Mouse (Mus musculus) heart, postnatal 14 days (tissue): ENCODE measurements around the gene Upk1a. TPM values are rescaled to one million over a fixed set of nuclear protein-coding genes. Genes with fewer than 3 reads are reported as not detected.

Experiments used
- DNase-seq, 2 experiments: peaks; one replicate each; pipeline ENCODE4 v3.0.0; 2021 to 2022
- intact Hi-C: fragments of 180-260 bp; cut with DNase I; formaldehyde crosslinking; loops from one replicate; pipeline ENCODE4 v1.15.1; 2025
- total RNA-seq, 2 experiments: library from RNA; stranded (reverse); gene quantifications; 2 replicates each; pipeline ENCODE4 v1.2.3; 2021

The Upk1a gene
- total RNA-seq, 2 experiments from 2014 or later: 0.34 to 0.38 TPM

- no peak for DNase-seq
- intact Hi-C loops: no loop called here
These were observed 27.5 kb downstream of the Upk1a start for GRCm38 (mm10) chr7:30585170-30585569.

GRCm38 (mm10) chr7:30584339-30584738, 28.3 kb downstream of the Upk1a start:
- no peak for DNase-seq
- intact Hi-C loops: no loop called here

GRCm38 (mm10) chr7:30581547-30581946, 31.1 kb downstream of the Upk1a start:
- intact Hi-C loops: no loop called here
- no peak for DNase-seq

- intact Hi-C loops: no loop called here
- DNase-seq: no peak
These were observed 32.7 kb downstream of the Upk1a start for GRCm38 (mm10) chr7:30579950-30580349.

GRCm38 (mm10) chr7:30572969-30573368, 39.7 kb downstream of the Upk1a start:
- intact Hi-C loops: no loop called here
- peak; percentile 49 to 70 for DNase-seq

GRCm38 (mm10) chr7:30572389-30572788, 40.3 kb downstream of the Upk1a start:
- no peak for DNase-seq
- intact Hi-C loops: no loop called here

GRCm38 (mm10) chr7:30567555-30567954, 45.1 kb downstream of the Upk1a start:
- intact Hi-C loops: no loop called here

GRCm38 (mm10) chr7:30566033-30566432, 46.6 kb downstream of the Upk1a start:
- intact Hi-C loops: no loop called here
- no peak for DNase-seq

More at GRCm38 (mm10) chr7:30567555-30567954, 45.1 kb downstream of the Upk1a start:
- DNase-seq: no peak

GRCm38 (mm10) chr7:30564970-30565571, 47.6 kb downstream of the Upk1a start, which contains the start of gene Igflr1:
TSS of gene Igflr1 (plus strand) at chr7:30565427.
- intact Hi-C loops: loop anchor here (1.0 to 2.0 kb wide), 2 partner anchors 18 to 23 kb away; partner anchors contain the start of gene Kmt2b
- DNase-seq: no peak

GRCm38 (mm10) chr7:30563906-30564280, 48.8 kb downstream of the Upk1a start:
- intact Hi-C loops: loop anchor here (1.0 to 2.0 kb wide), 2 partner anchors 19 to 24 kb away; partner anchors contain the start of gene Kmt2b
- no peak for DNase-seq

- intact Hi-C loops: no loop called here
- peak; percentile 96 for DNase-seq
These were observed 49.3 kb downstream of the Upk1a start, which contains the start of the genes U2af1l4, Gm49396 and Psenen for GRCm38 (mm10) chr7:30563117-30563905. TSS of gene U2af1l4 (plus strand) at chr7:30563301. TSS of gene Gm49396 (plus strand) at chr7:30563344. TSS of gene Psenen (minus strand) at chr7:30563627.

- no peak for DNase-seq
- intact Hi-C loops: no loop called here
These were observed 50.0 kb downstream of the Upk1a start for GRCm38 (mm10) chr7:30562526-30563116.

- no peak for DNase-seq
- intact Hi-C loops: no loop called here
These were observed 52.4 kb downstream of the Upk1a start for GRCm38 (mm10) chr7:30560296-30560695.

GRCm38 (mm10) chr7:30559443-30559954, 53.1 kb downstream of the Upk1a start, which contains the start of gene Lin37:
TSS of gene Lin37 (minus strand) at chr7:30559838.
- intact Hi-C loops: no loop called here
- DNase-seq: peak; percentile 94

GRCm38 (mm10) chr7:30558656-30559442, 53.8 kb downstream of the Upk1a start:
- intact Hi-C loops: no loop called here
- no peak for DNase-seq

GRCm38 (mm10) chr7:30557901-30558514, 54.6 kb downstream of the Upk1a start:
- DNase-seq: no peak
- intact Hi-C loops: no loop called here

GRCm38 (mm10) chr7:30556894-30557536, 55.6 kb downstream of the Upk1a start:
- intact Hi-C loops: no loop called here
- DNase-seq: no peak

GRCm38 (mm10) chr7:30553810-30554584, 58.6 kb downstream of the Upk1a start:
- DNase-seq: no peak
- intact Hi-C loops: loop anchor here (5.0 kb wide), 1 partner anchor 62 kb away; the partner anchor contains the start of gene Prodh2
